Mouse (Mus musculus): ENCODE measurements around the gene Grik2. TPM values are rescaled to one million over a fixed set of nuclear protein-coding genes. Genes with fewer than 3 reads are reported as not detected.

Gene Grik2
- polyA plus RNA-seq, 1 experiment from 2014 or later, result 3.2 TPM

DNA sequence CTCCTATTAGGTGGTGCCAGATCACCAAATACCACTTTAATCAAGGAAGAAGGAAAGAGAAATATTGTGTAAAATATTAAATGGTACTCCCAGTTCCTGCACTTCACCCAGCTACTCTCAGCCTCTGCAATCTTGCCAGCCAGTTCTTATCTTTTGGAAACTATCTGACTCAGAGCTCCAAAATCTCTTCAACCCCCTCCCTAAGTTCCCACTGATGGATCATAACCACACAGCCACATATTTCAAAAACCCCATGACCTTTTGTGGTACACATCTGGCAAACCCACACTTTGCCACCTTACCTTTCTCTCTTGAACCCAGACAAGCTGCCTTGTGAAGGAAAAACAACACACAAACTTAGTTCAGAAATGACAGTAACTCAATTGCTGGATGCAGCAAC is 738.2 kb downstream of the Grik2 start:
- Histone ChIP-seq H3K27me3 (replicated peaks; ENCODE audit: control insufficient read depth, insufficient read depth, low read length) (no peaks in the 10 kb centered on the region), H3K9ac (ENCODE audit: low read depth, low read length) (no peak overlapping the region), H3K27ac (replicated peaks; ENCODE audit: low read depth, low read length) (no peak overlapping the region), H3K9me3 (ENCODE audit: control insufficient read depth, low read length) (no peaks in the 10 kb centered on the region), H3K4me1 (ENCODE audit: control insufficient read depth, insufficient read depth, low read length) (no peaks in the 10 kb centered on the region), H3K36me3 (ENCODE audit: control insufficient read depth, insufficient read depth, low read length) (no peaks in the 10 kb centered on the region), H3K4me3 (ENCODE audit: low read depth, low read length) (no peak overlapping the region), H3K4me2 (ENCODE audit: low read depth, low read length) (no peak overlapping the region)
- DNase-seq (ENCODE audit: low spot score), result no peak
- ATAC-seq (ENCODE audit: low read depth), result no peak

DNA sequence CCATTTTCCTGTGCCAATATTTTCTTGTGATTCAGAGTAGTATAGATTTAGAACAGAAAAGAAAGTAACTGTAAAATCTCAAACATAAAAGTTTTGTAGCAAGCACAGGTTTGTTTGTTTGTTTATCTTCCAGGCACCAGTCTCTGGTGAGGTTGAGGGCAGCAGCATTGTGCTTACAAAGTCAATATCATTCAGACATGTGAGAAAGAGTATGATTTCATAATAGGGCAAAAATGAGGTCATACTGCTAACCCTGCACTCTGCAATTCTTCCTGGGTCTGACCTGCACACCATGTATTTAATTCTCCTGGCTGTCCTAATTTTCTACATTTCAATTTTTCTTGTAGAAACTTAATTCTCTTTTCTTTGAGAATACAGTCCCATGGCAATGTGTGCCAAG is 739.2 kb downstream of the Grik2 start:
- DNase-seq (ENCODE audit: low spot score), result no peak
- Histone ChIP-seq H3K9me3 (ENCODE audit: control insufficient read depth, low read length) (no peaks in the 10 kb centered on the region), H3K4me2 (ENCODE audit: low read depth, low read length) (no peak overlapping the region), H3K27ac (replicated peaks; ENCODE audit: low read depth, low read length) (no peak overlapping the region), H3K36me3 (ENCODE audit: control insufficient read depth, insufficient read depth, low read length) (no peaks in the 10 kb centered on the region), H3K4me3 (ENCODE audit: low read depth, low read length) (no peak overlapping the region), H3K4me1 (ENCODE audit: control insufficient read depth, insufficient read depth, low read length) (no peaks in the 10 kb centered on the region), H3K27me3 (replicated peaks; ENCODE audit: control insufficient read depth, insufficient read depth, low read length) (no peaks in the 10 kb centered on the region), H3K9ac (ENCODE audit: low read depth, low read length) (no peak overlapping the region)
- no peak for ATAC-seq (ENCODE audit: low read depth)
